Mouse (Mus musculus): ENCODE results near the gene Ltb4r1. TPM values are rescaled to one million over a fixed set of nuclear protein-coding genes. Genes with fewer than 3 reads are reported as not detected.

The Ltb4r1 gene
- polyA plus RNA-seq, 1 experiment, result 77.0 TPM

DNA sequence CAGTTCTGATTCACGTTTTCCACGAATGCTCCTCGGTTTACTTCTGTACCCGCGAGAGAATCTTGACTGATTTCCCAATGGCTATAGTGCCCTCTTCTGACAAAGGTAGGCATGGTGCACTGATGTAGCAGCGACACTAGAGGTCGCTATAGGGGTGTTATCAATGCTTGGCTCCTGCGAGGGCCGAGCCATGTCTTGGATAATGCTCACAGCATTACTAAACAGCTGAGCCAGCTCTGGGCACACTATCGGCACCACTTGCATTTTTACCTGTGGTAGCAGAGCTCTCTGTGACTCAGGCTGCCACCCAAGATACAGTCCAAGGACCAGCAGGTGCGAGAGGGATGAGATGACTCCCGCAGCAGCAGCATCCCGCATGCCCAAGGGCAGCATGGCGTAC, 15.5 kb downstream of the Ltb4r1 start:
- 25% methylated on average over 14 of the region's 14 CpGs for WGBS
- TF ChIP-seq CTCF (IDR thresholded peaks at IDR 0.05; ENCODE audit: control insufficient read depth, insufficient read depth, low read length) (peak; percentile 92), POLR2A (IDR thresholded peaks at IDR 0.05; ENCODE audit: borderline replicate concordance, control insufficient read depth, low read depth, low read length) (no peak)
- Histone ChIP-seq H3K4me1 (ENCODE audit: control insufficient read depth, insufficient read depth, low read length) (peaks cover 3% of the 10 kb centered on the region; the same call in 1 of the 2 replicates), H3K27ac (ENCODE audit: control insufficient read depth, insufficient read depth, low read depth, low read length, poor library complexity) (no peak overlapping the region), H3K4me3 (replicated peaks; ENCODE audit: control insufficient read depth, low read depth, low read length) (no peak overlapping the region)

- WGBS, result 66% methylated on average over 9 of the region's 9 CpGs
- H3K4me3 ChIP-seq (replicated peaks; ENCODE audit: control insufficient read depth, low read depth, low read length), result no peak overlapping the region
- peaks cover 3% of the 10 kb centered on the region; the same call in 1 of the 2 replicates for H3K4me1 ChIP-seq (ENCODE audit: control insufficient read depth, insufficient read depth, low read length)
- H3K27ac ChIP-seq (ENCODE audit: control insufficient read depth, insufficient read depth, low read depth, low read length, poor library complexity), result no peak overlapping the region
- no peak for TF ChIP-seq CTCF (IDR thresholded peaks at IDR 0.05; ENCODE audit: control insufficient read depth, insufficient read depth, low read length)
- TF ChIP-seq POLR2A (IDR thresholded peaks at IDR 0.05; ENCODE audit: borderline replicate concordance, control insufficient read depth, low read depth, low read length), result no peak
These were observed 16.7 kb downstream of the Ltb4r1 start for GRCm38 (mm10) chr14:55782361-55782960.

- Histone ChIP-seq H3K4me3 (replicated peaks; ENCODE audit: control insufficient read depth, low read depth, low read length) (no peak overlapping the region), H3K4me1 (ENCODE audit: control insufficient read depth, insufficient read depth, low read length) (peaks cover 3% of the 10 kb centered on the region; the same call in 1 of the 2 replicates), H3K27ac (ENCODE audit: control insufficient read depth, insufficient read depth, low read depth, low read length, poor library complexity) (0 out of 2 replicates have a peak overlapping the region, but pooled peaks have one; percentile 19)
- WGBS, result 41% methylated on average over 31 of the region's 31 CpGs
- TF ChIP-seq POLR2A (IDR thresholded peaks at IDR 0.05; ENCODE audit: borderline replicate concordance, control insufficient read depth, low read depth, low read length) (no peak), CTCF (IDR thresholded peaks at IDR 0.05; ENCODE audit: control insufficient read depth, insufficient read depth, low read length) (no peak)
These were observed 17.6 kb downstream of the Ltb4r1 start for GRCm38 (mm10) chr14:55783171-55783957.

- Histone ChIP-seq H3K4me1 (ENCODE audit: control insufficient read depth, insufficient read depth, low read length) (peaks cover 3% of the 10 kb centered on the region; the same call in 1 of the 2 replicates), H3K4me3 (replicated peaks; ENCODE audit: control insufficient read depth, low read depth, low read length) (no peak within 1 kb of the TSS), H3K27ac (ENCODE audit: control insufficient read depth, insufficient read depth, low read depth, low read length, poor library complexity) (0 out of 2 replicates have a peak within 1 kb of the TSS, but pooled peaks have one; percentile 19)
- 46% methylated on average over 13 of the region's 13 CpGs for WGBS
- TF ChIP-seq POLR2A (IDR thresholded peaks at IDR 0.05; ENCODE audit: borderline replicate concordance, control insufficient read depth, low read depth, low read length) (no peak), CTCF (IDR thresholded peaks at IDR 0.05; ENCODE audit: control insufficient read depth, insufficient read depth, low read length) (no peak)
These were observed 18.1 kb downstream of the Ltb4r1 start, which contains the start of gene Adcy4 for GRCm38 (mm10) chr14:55783958-55784235. Adcy4 (minus strand) TSS chr14:55784095.

GRCm38 (mm10) chr14:55785195-55785594, 19.4 kb downstream of the Ltb4r1 start:
- TF ChIP-seq POLR2A (IDR thresholded peaks at IDR 0.05; ENCODE audit: borderline replicate concordance, control insufficient read depth, low read depth, low read length) (no peak), CTCF (IDR thresholded peaks at IDR 0.05; ENCODE audit: control insufficient read depth, insufficient read depth, low read length) (no peak)
- H3K27ac ChIP-seq (ENCODE audit: control insufficient read depth, insufficient read depth, low read depth, low read length, poor library complexity), result no peak overlapping the region
- H3K4me1 ChIP-seq (ENCODE audit: control insufficient read depth, insufficient read depth, low read length), result peaks cover 3% of the 10 kb centered on the region; the same call in 1 of the 2 replicates
- no peak overlapping the region for H3K4me3 ChIP-seq (replicated peaks; ENCODE audit: control insufficient read depth, low read depth, low read length)
- WGBS, result 73% methylated on average over 6 of the region's 6 CpGs

DNA sequence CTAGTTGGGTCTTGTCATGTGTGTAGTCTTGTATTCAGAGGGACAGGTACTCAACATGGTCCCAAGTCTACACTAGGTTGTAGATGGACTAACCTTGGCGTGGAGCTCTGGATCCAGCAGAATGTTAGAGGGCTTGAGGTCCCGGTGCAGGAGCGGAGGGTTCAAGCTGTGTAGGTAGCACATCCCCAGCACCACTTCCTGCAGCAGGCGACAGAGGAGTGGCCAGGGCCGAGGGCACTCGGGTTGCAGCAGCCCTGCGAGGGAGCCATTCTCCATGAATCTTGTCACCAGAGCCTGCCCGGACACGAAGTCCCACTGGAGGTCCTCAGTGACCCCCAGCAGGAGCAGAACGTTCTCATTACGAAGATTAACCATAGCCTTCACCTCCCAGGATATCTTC, 22.0 kb downstream of the Ltb4r1 start:
- Histone ChIP-seq H3K4me3 (replicated peaks; ENCODE audit: control insufficient read depth, low read depth, low read length) (peak overlapping the region; percentile 75), H3K4me1 (ENCODE audit: control insufficient read depth, insufficient read depth, low read length) (peaks cover 1% of the 10 kb centered on the region; the same call in 1 of the 2 replicates), H3K27ac (ENCODE audit: control insufficient read depth, insufficient read depth, low read depth, low read length, poor library complexity) (no peak overlapping the region)
- WGBS, result 50% methylated on average over 11 of the region's 11 CpGs
- TF ChIP-seq POLR2A (IDR thresholded peaks at IDR 0.05; ENCODE audit: borderline replicate concordance, control insufficient read depth, low read depth, low read length), result no peak

DNA sequence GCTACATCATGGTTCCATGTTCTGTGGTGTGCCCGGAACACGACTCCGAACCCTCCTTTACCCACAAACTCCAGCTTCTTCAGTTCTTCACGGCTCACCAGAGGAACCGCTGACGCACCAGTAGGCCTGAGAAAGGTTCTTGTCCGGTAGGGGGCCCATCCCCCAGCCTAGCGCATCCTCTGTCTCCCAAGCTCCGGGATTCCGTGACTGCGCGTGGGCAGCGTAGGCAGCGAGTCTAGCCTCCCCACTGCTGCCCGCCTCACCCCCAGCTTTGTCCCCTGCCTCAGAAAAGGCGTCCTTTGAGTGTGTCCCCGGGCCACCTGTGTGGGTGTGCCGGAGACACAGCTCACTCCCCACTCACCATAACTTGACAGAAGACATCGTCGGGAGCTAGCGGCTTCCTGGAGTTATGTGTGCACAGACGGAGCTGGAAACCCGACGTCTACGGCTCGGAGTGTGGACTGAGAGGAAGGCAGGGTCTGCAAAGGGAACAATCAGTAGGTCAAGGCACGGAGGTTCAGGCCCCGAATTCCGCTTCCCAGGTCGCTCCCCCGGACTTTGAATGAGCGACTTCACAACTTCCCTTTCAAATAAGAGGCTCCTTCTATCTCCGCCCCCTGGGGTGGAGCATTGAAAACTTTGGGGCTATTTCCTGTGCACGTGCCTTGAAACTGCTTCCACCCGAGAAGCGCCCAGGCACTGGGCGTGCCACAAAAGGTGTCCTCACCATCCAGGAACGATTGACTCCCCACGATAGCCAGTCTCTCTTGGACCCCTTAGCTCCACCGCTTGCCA, 22.7 kb downstream of the Ltb4r1 start, which contains the start of gene Ripk3:
Gene Ripk3 (minus strand): TSS at position 610 of the 795 bp plus-strand sequence.
- peak within 1 kb of the TSS; percentile 75 for H3K4me3 ChIP-seq (replicated peaks; ENCODE audit: control insufficient read depth, low read depth, low read length)
- TF ChIP-seq POLR2A (IDR thresholded peaks at IDR 0.05; ENCODE audit: borderline replicate concordance, control insufficient read depth, low read depth, low read length), result peak; percentile 39
- no peak for TF ChIP-seq CTCF (IDR thresholded peaks at IDR 0.05; ENCODE audit: control insufficient read depth, insufficient read depth, low read length)
- 2% methylated on average over 40 of the region's 40 CpGs for WGBS
- peaks cover 1% of the 10 kb centered on the region; the same call in 1 of the 2 replicates for H3K4me1 ChIP-seq (ENCODE audit: control insufficient read depth, insufficient read depth, low read length)
- peak within 1 kb of the TSS; percentile 10; the same call in 1 of the 2 replicates for H3K27ac ChIP-seq (ENCODE audit: control insufficient read depth, insufficient read depth, low read depth, low read length, poor library complexity)

DNA sequence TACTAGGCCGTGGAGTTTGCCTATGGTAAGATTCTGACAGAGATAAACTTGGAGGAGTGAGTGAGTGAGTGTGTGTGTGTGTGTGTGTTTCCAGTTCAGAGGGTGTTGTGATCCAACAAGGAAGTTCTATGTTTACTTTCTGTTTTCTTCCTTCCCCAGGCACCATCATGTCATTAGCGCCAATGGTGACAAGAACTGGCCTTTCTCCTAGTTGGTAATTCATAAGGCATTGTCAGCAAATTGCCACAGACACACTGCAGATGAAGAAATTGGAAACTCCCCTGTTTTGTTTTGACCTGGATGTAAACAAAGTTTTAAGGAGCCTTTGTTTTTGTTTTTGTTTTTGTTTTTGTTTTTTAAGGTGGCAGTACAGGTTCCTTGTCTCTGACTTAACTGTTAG, 27.7 kb downstream of the Ltb4r1 start:
- no peaks in the 10 kb centered on the region for H3K4me1 ChIP-seq (ENCODE audit: control insufficient read depth, insufficient read depth, low read length)
- TF ChIP-seq CTCF (IDR thresholded peaks at IDR 0.05; ENCODE audit: control insufficient read depth, insufficient read depth, low read length) (no peak), POLR2A (IDR thresholded peaks at IDR 0.05; ENCODE audit: borderline replicate concordance, control insufficient read depth, low read depth, low read length) (no peak)
- no peak overlapping the region for H3K4me3 ChIP-seq (replicated peaks; ENCODE audit: control insufficient read depth, low read depth, low read length)
- 53% methylated on average over 2 of the region's 2 CpGs for WGBS
- H3K27ac ChIP-seq (ENCODE audit: control insufficient read depth, insufficient read depth, low read depth, low read length, poor library complexity), result no peak overlapping the region

Measured in bone marrow, adult 2 months (tissue).